ENCODE assay signal across 17 mouse cellular contexts in the genomic region with DNA sequence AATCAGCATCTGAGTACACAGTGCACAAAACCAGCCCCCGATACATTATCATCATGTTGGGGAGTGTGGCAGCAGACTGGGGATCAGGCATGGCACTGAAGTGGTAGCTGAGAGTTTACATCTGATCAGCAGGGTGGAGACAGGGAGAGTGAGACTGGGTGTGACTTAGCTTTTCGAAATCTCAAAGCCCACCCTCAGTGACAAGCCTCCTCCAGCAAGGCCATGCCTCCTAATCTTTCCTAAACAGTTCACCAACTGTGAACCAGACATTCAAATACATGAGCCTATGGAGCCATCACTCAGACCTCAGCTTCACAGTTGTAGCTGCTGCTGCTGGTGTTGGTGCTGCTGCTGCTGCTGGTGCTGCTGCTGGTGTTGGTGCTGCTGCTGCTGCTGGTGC.
"Had no signal": no experiment of that assay in that cellular context is flagged by ENCODE, and none has a peak within 500 bp of the region (broad histone marks: within the 10 kb centered on the region; RNA-seq: fewer than 3 reads in every experiment).

No protein-coding gene starts in this region.

- H3K27ac ChIP-seq: liver, embryonic 14.5 days; lung, embryonic 15.5 days; macrophage; midbrain, embryonic 13.5 days; midbrain, embryonic 15.5 days; neural tube, embryonic 12.5 days; stomach, embryonic 15.5 days; stomach, postnatal 0 days had no signal

- H3K9me3 ChIP-seq: lung, embryonic 15.5 days; midbrain, embryonic 13.5 days; midbrain, embryonic 15.5 days; neural tube, embryonic 12.5 days; stomach, embryonic 15.5 days had no signal

- H3K4me1 ChIP-seq: lung, embryonic 15.5 days; midbrain, embryonic 13.5 days; neural tube, embryonic 12.5 days; stomach, embryonic 15.5 days had no signal

- H3K9ac ChIP-seq: liver, embryonic 14.5 days; lung, embryonic 15.5 days; midbrain, embryonic 13.5 days; midbrain, embryonic 15.5 days; neural tube, embryonic 12.5 days; stomach, embryonic 15.5 days had no signal

- H3K4me3 ChIP-seq: lung, embryonic 15.5 days; midbrain, embryonic 13.5 days; midbrain, embryonic 15.5 days; neural tube, embryonic 12.5 days; stomach, embryonic 15.5 days had no signal

- ATAC-seq: lung, postnatal 0 days; midbrain, embryonic 13.5 days; midbrain, embryonic 15.5 days had no signal

- H3K27me3 ChIP-seq: lung, embryonic 15.5 days; midbrain, embryonic 15.5 days; neural tube, embryonic 12.5 days; stomach, embryonic 15.5 days had no signal

- H3K4me2 ChIP-seq: lung, embryonic 15.5 days; midbrain, embryonic 11.5 days; midbrain, embryonic 13.5 days; midbrain, embryonic 15.5 days; neural tube, embryonic 12.5 days; stomach, embryonic 15.5 days had no signal

- DNase-seq: lung, adult 2 months; lung, postnatal 14 days; lung, postnatal 36 days; right cerebral cortex, postnatal 14 days; thymus, adult 2 months; thymus, postnatal 25 days; thymus, postnatal 4 days had no signal

- H3K36me3 ChIP-seq: lung, embryonic 15.5 days; neural tube, embryonic 12.5 days; stomach, embryonic 15.5 days had no signal
